Comparison of ENCODE assay signal across 9 mouse cellular contexts in the genomic region with DNA sequence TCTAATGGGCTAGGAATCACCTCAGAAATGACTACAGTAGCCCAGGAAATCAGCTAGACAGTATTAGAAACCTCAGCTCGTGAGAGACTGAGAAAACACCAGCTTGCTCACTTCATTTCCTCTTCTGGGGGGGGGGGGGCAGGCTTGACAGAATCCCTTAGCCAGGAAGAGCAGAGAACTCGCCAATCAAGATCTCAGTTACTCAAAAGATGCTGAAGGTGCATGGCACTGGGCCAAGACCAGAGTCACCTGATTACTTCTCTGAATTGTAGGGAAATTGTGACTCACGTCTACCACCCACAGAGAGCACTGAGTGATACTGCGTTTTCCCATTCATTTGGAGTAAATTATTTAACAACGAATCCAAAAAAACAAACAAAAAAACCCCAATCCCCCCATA. TPM values are rescaled to one million over a fixed set of nuclear protein-coding genes. Genes with fewer than 3 reads are reported as not detected.
A peak's percentile ranks its signal among the peaks of the same experiment; 100 is the strongest.
DNase-seq lines count a peak whose midpoint lies in the region; ATAC-seq lines count a peak whose summit lies in the region.
"Had no signal": no experiment of that assay in that cellular context is flagged by ENCODE, and none has a peak within 500 bp of the region (broad histone marks: within the 10 kb centered on the region; RNA-seq: fewer than 3 reads in every experiment).

No protein-coding gene starts in this region.

- 0 out of 2 replicates have a peak overlapping the region, but pooled peaks have one; percentile 27 for H3K27ac ChIP-seq in liver, embryonic 12.5 days
- H3K27ac ChIP-seq in liver, embryonic 11.5 days (ENCODE audit: low read depth, low read length), result no peak overlapping the region
- no peak overlapping the region for H3K27ac ChIP-seq in embryonic facial prominence, embryonic 14.5 days (replicated peaks; ENCODE audit: low read depth, low read length)
- H3K27ac ChIP-seq in macrophage, result peak overlapping the region; percentile 27; the same call in 1 of the 2 replicates

- no peak overlapping the region for H3K4me2 ChIP-seq in liver, embryonic 12.5 days
- no peak overlapping the region for H3K4me2 ChIP-seq in liver, embryonic 11.5 days
- H3K4me2 ChIP-seq in embryonic facial prominence, embryonic 14.5 days (ENCODE audit: low read depth, low read length), result no peak overlapping the region

- no peak overlapping the region; the same call in 1 of the 2 replicates for H3K9ac ChIP-seq in liver, embryonic 12.5 days
- no peak overlapping the region for H3K9ac ChIP-seq in liver, embryonic 11.5 days (ENCODE audit: low read depth, low read length)
- H3K9ac ChIP-seq in embryonic facial prominence, embryonic 14.5 days (ENCODE audit: low read depth, low read length), result no peak overlapping the region

- no peak for DNase-seq in liver, embryonic 11.5 days (ENCODE audit: low spot score)
- DNase-seq in CD8-positive naive resting alpha-beta T cell, adult 2 months (ENCODE audit: low read depth in 2 of 2, low spot score in 2 of 2), result peak; percentile 23 to 44
- DNase-seq in embryonic facial prominence, embryonic 14.5 days (ENCODE audit: low spot score), result peak; percentile 84
- no peak for DNase-seq in ovary, postnatal 36 days (ENCODE audit: low spot score)
- no peak for DNase-seq in neural tube, embryonic 10.5 days (ENCODE audit: extremely low spot score, low spot score)
- DNase-seq in cerebellum, adult 11 months, result no peak

- no peaks in the 10 kb centered on the region for H3K9me3 ChIP-seq in liver, embryonic 12.5 days (replicated peaks)
- H3K9me3 ChIP-seq in liver, embryonic 11.5 days (ENCODE audit: control insufficient read depth, low read length), result no peaks in the 10 kb centered on the region
- no peaks in the 10 kb centered on the region for H3K9me3 ChIP-seq in embryonic facial prominence, embryonic 14.5 days (ENCODE audit: control insufficient read depth, low read length)

- no peaks in the 10 kb centered on the region for H3K36me3 ChIP-seq in liver, embryonic 12.5 days
- H3K36me3 ChIP-seq in liver, embryonic 11.5 days (ENCODE audit: control insufficient read depth, insufficient read depth, low read length), result no peaks in the 10 kb centered on the region
- no peaks in the 10 kb centered on the region for H3K36me3 ChIP-seq in embryonic facial prominence, embryonic 14.5 days (ENCODE audit: control insufficient read depth, insufficient read depth, low read length)
- no peaks in the 10 kb centered on the region for H3K36me3 ChIP-seq in macrophage (ENCODE audit: inconsistent target)

- ATAC-seq in liver, embryonic 12.5 days, result no peak
- ATAC-seq in liver, embryonic 11.5 days (replicated peaks; ENCODE audit: low FRiP score), result no peak
- ATAC-seq in embryonic facial prominence, embryonic 14.5 days (ENCODE audit: low read depth), result no peak

- no peaks in the 10 kb centered on the region for H3K79me2 ChIP-seq in macrophage (ENCODE audit: inconsistent target)

- no peak overlapping the region for H3K4me3 ChIP-seq in liver, embryonic 12.5 days
- no peak overlapping the region for H3K4me3 ChIP-seq in liver, embryonic 11.5 days (ENCODE audit: low read depth, low read length)
- H3K4me3 ChIP-seq in embryonic facial prominence, embryonic 14.5 days (ENCODE audit: low read depth, low read length), result no peak overlapping the region
- H3K4me3 ChIP-seq in macrophage (ENCODE audit: inconsistent target), result no peak overlapping the region

- H3K27me3 ChIP-seq in liver, embryonic 12.5 days (replicated peaks), result 0 out of 2 replicates have a peak, but pooled peaks cover 6% of the 10 kb centered on the region
- H3K27me3 ChIP-seq in liver, embryonic 11.5 days (replicated peaks; ENCODE audit: control insufficient read depth, insufficient read depth, low read length), result no peaks in the 10 kb centered on the region
- no peaks in the 10 kb centered on the region for H3K27me3 ChIP-seq in embryonic facial prominence, embryonic 14.5 days (replicated peaks; ENCODE audit: control insufficient read depth, insufficient read depth, low read length)

- peaks cover 33% of the 10 kb centered on the region for H3K4me1 ChIP-seq in liver, embryonic 12.5 days
- peaks cover 14% of the 10 kb centered on the region for H3K4me1 ChIP-seq in liver, embryonic 11.5 days (replicated peaks; ENCODE audit: control insufficient read depth, insufficient read depth, low read length)
- H3K4me1 ChIP-seq in embryonic facial prominence, embryonic 14.5 days (ENCODE audit: control insufficient read depth, insufficient read depth, low read length), result no peaks in the 10 kb centered on the region

- WGBS in liver, embryonic 12.5 days (ENCODE audit: insufficient replicate concordance), result 63% methylated on average over 5 of the region's 5 CpGs
- WGBS in liver, embryonic 11.5 days, result 60% methylated on average over 5 of the region's 5 CpGs
- WGBS in embryonic facial prominence, embryonic 14.5 days, result 45% methylated on average over 5 of the region's 5 CpGs
- 27% methylated on average over 5 of the region's 5 CpGs for WGBS in macrophage (ENCODE audit: missing documents)

RNA-seq across cellular contexts. Expression of gene Ncmap, which starts 8.2 kb away (rescaled TPM):
- 0.08 and 0.11 TPM in 2 replicates for polyA plus RNA-seq in liver, embryonic 12.5 days (2016; fragmentation: Nextera tagmentation; extraction: Ambion mirVana)
- polyA plus RNA-seq in liver, embryonic 11.5 days (2014; fragmentation: Nextera tagmentation; extraction: Ambion mirVana), result 0.86 TPM in 1 of 2 replicates, not detected in the other
- polyA plus RNA-seq in embryonic facial prominence, embryonic 14.5 days (2014; fragmentation: Nextera tagmentation; extraction: Ambion mirVana), result 6.8 and 7.7 TPM in 2 replicates
- 1 to 10 TPM in 5 of 26 experiments, under 1 TPM in 8, not detected in 13; 0.33 to 4.6 (median 0.88) TPM for total RNA-seq in macrophage (2018; cell fraction: chromatin; rRNA removed)
- under 1 TPM in 5 of 26 experiments, not detected in 21; 0.14 to 0.26 (median 0.15) TPM for total RNA-seq in macrophage (2018; cell fraction: cytosol; rRNA removed)
- 1 to 10 TPM in 1 of 26 experiments, under 1 TPM in 6, not detected in 19; 0.33 to 1.0 (median 0.55) TPM for total RNA-seq in macrophage (2018; cell fraction: nucleus; rRNA removed)
- not detected in 3 replicates for polyA plus RNA-seq in macrophage (2018)
- total RNA-seq: heart, adult 18-20 months had no signal

RNA-seq across cellular contexts. Expression of gene Rcan3, which starts 27.5 kb away (rescaled TPM):
- 4.9 and 8.3 TPM in 2 replicates for polyA plus RNA-seq in liver, embryonic 12.5 days (2016; fragmentation: Nextera tagmentation; extraction: Ambion mirVana)
- polyA plus RNA-seq in liver, embryonic 11.5 days (2014; fragmentation: Nextera tagmentation; extraction: Ambion mirVana), result 8.6 and 9.2 TPM in 2 replicates
- 12.7 and 14.7 TPM in 2 replicates for polyA plus RNA-seq in embryonic facial prominence, embryonic 14.5 days (2014; fragmentation: Nextera tagmentation; extraction: Ambion mirVana)
- 10 to 100 TPM in 11 of 26 experiments, 1 to 10 TPM in 15; 1.8 to 16.2 (median 7.3) TPM for total RNA-seq in macrophage (2018; cell fraction: chromatin; rRNA removed)
- total RNA-seq in macrophage (2018; cell fraction: cytosol; rRNA removed), result 10 to 100 TPM; 11.6 to 26.8 (median 19.4) TPM
- total RNA-seq in macrophage (2018; cell fraction: nucleus; rRNA removed), result 10 to 100 TPM in 16 of 26 experiments, 1 to 10 TPM in 10; 4.6 to 24.5 (median 11.6) TPM
- polyA plus RNA-seq in macrophage (2018), result 11.8 to 22.3 TPM (median 17.3 TPM) in 3 replicates

RNA-seq across cellular contexts. Expression of gene Srrm1, which starts 53.1 kb away (rescaled TPM):
- polyA plus RNA-seq in liver, embryonic 12.5 days (2016; fragmentation: Nextera tagmentation; extraction: Ambion mirVana), result 170 and 173 TPM in 2 replicates
- polyA plus RNA-seq in liver, embryonic 11.5 days (2014; fragmentation: Nextera tagmentation; extraction: Ambion mirVana), result 191 and 195 TPM in 2 replicates
- polyA plus RNA-seq in embryonic facial prominence, embryonic 14.5 days (2014; fragmentation: Nextera tagmentation; extraction: Ambion mirVana), result 159 and 163 TPM in 2 replicates
- total RNA-seq in macrophage (2018; cell fraction: chromatin; rRNA removed), result 100 to 1,000 TPM; 375 to 635 (median 477) TPM
- 100 to 1,000 TPM in 14 of 26 experiments, 10 to 100 TPM in 12; 88.1 to 126 (median 101) TPM for total RNA-seq in macrophage (2018; cell fraction: cytosol; rRNA removed)
- 100 to 1,000 TPM; 200 to 361 (median 267) TPM for total RNA-seq in macrophage (2018; cell fraction: nucleus; rRNA removed)
- 79.8 to 270 TPM (median 92.9 TPM) in 3 replicates for polyA plus RNA-seq in macrophage (2018)

Comparison
In these comparisons a context has a peak if more than half of its experiments do, and no peak if none do; other contexts are left out.
1. H3K27ac ChIP-seq: peak in liver, embryonic 12.5 days (single experiment) and macrophage (single experiment); none in liver, embryonic 11.5 days (single experiment) and embryonic facial prominence, embryonic 14.5 days (single experiment).
2. DNase-seq: peak in CD8-positive naive resting alpha-beta T cell, adult 2 months (2 of 2) and embryonic facial prominence, embryonic 14.5 days (single experiment); none in liver, embryonic 11.5 days (single experiment), ovary, postnatal 36 days (single experiment), neural tube, embryonic 10.5 days (single experiment) and cerebellum, adult 11 months (single experiment).